Mouse (Mus musculus) CH12.LX (cell line): ENCODE results near the gene Mllt3.

Experiments used
- CTCF ChIP-seq, 2 experiments: IDR thresholded peaks in 1 of 2; conservative IDR thresholded peaks in 1 of 2; 2 replicates each; pipeline ENCODE4 v1.5.1; 2011 to 2012; ENCODE audit warnings: low read depth in 2 of 2, low read length in 2 of 2, improper control_type of control experiment in 1 of 2, inconsistent platforms in 1 of 2, mild to moderate bottlenecking in 1 of 2, moderate library complexity in 1 of 2
- EP300 ChIP-seq: IDR thresholded peaks from 2 replicates; pipeline ENCODE4 v1.6.1; 2011; ENCODE audit warnings: low read length, improper control_type of control experiment
- HCFC1 ChIP-seq: IDR thresholded peaks from 2 replicates; pipeline ENCODE4 v1.6.1; 2012; ENCODE audit warnings: low read depth, mild to moderate bottlenecking, inconsistent platforms, low read length, improper control_type of control experiment
- MYC ChIP-seq: IDR thresholded peaks from 2 replicates; pipeline ENCODE4 v1.6.1; 2011; ENCODE audit warnings: low read depth, mild to moderate bottlenecking, improper control_type of control experiment, low read length
- POLR2A ChIP-seq: IDR thresholded peaks from 2 replicates; pipeline ENCODE4 v1.6.1; 2011; ENCODE audit warnings: low read depth, mild to moderate bottlenecking, improper control_type of control experiment, low read length
- POLR2AphosphoS2 ChIP-seq: IDR thresholded peaks from 2 replicates; pipeline ENCODE4 v1.6.1; 2011; ENCODE audit warnings: low read depth, low read length, improper control_type of control experiment
- RAD21 ChIP-seq: IDR thresholded peaks from 2 replicates; pipeline ENCODE4 v1.6.1; 2011; ENCODE audit warnings: low read depth, mild to moderate bottlenecking, low read length, improper control_type of control experiment, moderate library complexity
- USF1 ChIP-seq: IDR thresholded peaks from 2 replicates; pipeline ENCODE4 v1.6.1; 2014; ENCODE audit warnings: low read depth, mild to moderate bottlenecking, inconsistent platforms, low read length, improper control_type of control experiment

- no peak for TF ChIP-seq USF1
- no peak for TF ChIP-seq POLR2AphosphoS2
- no peak for TF ChIP-seq MYC
- TF ChIP-seq CTCF (conservative IDR thresholded peaks at IDR 0.05 in 1 of 2, IDR thresholded peaks at IDR 0.05 in 1 of 2; ENCODE audit: low read depth in 2 of 2, low read length in 2 of 2) = no peak
- no peak for TF ChIP-seq HCFC1
- no peak for TF ChIP-seq EP300
- TF ChIP-seq RAD21 = no peak
- TF ChIP-seq POLR2A = no peak
These were observed 42.2 kb upstream of the Mllt3 start for GRCm38 (mm10) chr4:88075388-88075787.
